Mouse (Mus musculus) small intestine, adult 2 months (tissue): Measurements from ENCODE around the gene Git2.

Experiments
- CTCF ChIP-seq: fragments of 200-500 bp; IDR thresholded peaks from 2 replicates; pipeline ENCODE4 v1.5.1; 2012; ENCODE audit warnings: low read depth, mild to moderate bottlenecking, control low read depth, inconsistent platforms, low read length, moderate library complexity, mixed read lengths; ENCODE audit not compliant: insufficient replicate concordance, insufficient read length; ENCODE audit errors: extremely low read depth
- POLR2A ChIP-seq: fragments of 200-500 bp; IDR thresholded peaks from 2 replicates; pipeline ENCODE4 v1.6.1; 2012; ENCODE audit warnings: low read depth, mild to moderate bottlenecking, control low read depth, inconsistent platforms, low read length, moderate library complexity

DNA sequence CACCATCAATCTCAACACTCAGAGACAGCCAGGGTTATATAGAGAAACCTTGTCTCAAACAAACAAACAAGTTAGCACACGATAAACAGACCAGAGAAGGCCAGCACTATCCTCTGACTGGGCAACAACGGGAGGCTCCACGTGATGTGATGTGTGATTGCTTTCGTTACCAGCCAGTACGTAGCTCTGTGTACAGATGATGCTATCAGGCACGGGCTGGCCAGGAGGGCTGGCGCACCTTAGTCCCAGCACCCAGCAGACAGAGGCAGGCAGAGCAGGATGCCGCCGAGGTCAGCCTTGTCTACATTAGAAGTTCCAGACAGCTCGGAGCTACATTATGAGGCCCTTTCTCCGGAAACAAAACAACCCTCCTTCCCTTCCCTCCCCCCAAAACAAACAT, 24.5 kb upstream of the Git2 start:
- TF ChIP-seq CTCF = no peak
- no peak for TF ChIP-seq POLR2A
